Mouse (Mus musculus): ENCODE measurements around the gene 1700061G19Rik. TPM values are rescaled to one million over a fixed set of nuclear protein-coding genes. Genes with fewer than 3 reads are reported as not detected.
"Not testable (repeated sequence)": the region's sequence is repeated elsewhere in the genome, so short reads cannot be mapped to it uniquely, and the experiment has no call there.

1700061G19Rik gene
- total RNA-seq, 2 experiments from 2014 or later = not detected

- DNase-seq = no peak
Measured at GRCm38 (mm10) chr17:56871767-56872166, 3.5 kb upstream of the 1700061G19Rik start.

- DNase-seq = no peak
Measured at GRCm38 (mm10) chr17:56872512-56872911, 2.8 kb upstream of the 1700061G19Rik start.

GRCm38 (mm10) chr17:56874237-56874636, 1.0 kb upstream of the 1700061G19Rik start, which contains the start of gene Acsbg2:
Acsbg2 (minus strand) TSS chr17:56874447.
- no peak for DNase-seq

- no peak for DNase-seq
Measured at GRCm38 (mm10) chr17:56876465-56876864, 1.2 kb downstream of the 1700061G19Rik start.

GRCm38 (mm10) chr17:56876981-56877380, 1.7 kb downstream of the 1700061G19Rik start:
- DNase-seq = no peak

- no peak for DNase-seq
Measured at GRCm38 (mm10) chr17:56877426-56877825, 2.1 kb downstream of the 1700061G19Rik start.

- no peak for DNase-seq
Measured at GRCm38 (mm10) chr17:56883612-56884011, 8.3 kb downstream of the 1700061G19Rik start.

- no peak for DNase-seq
Measured at GRCm38 (mm10) chr17:56884331-56884730, 9.1 kb downstream of the 1700061G19Rik start.

GRCm38 (mm10) chr17:56884809-56885208, 9.5 kb downstream of the 1700061G19Rik start:
- DNase-seq = no peak

GRCm38 (mm10) chr17:56888050-56888449, 12.8 kb downstream of the 1700061G19Rik start:
- no peak for DNase-seq

GRCm38 (mm10) chr17:56890018-56890417, 14.7 kb downstream of the 1700061G19Rik start:
- no peak for DNase-seq

- no peak for DNase-seq
Measured at GRCm38 (mm10) chr17:56895368-56895918, 20.2 kb downstream of the 1700061G19Rik start.

- DNase-seq = no peak
Measured at GRCm38 (mm10) chr17:56896513-56897129, 21.3 kb downstream of the 1700061G19Rik start.

GRCm38 (mm10) chr17:56897630-56898195, 22.4 kb downstream of the 1700061G19Rik start:
- DNase-seq = peak; percentile 54

GRCm38 (mm10) chr17:56902698-56903097, 27.4 kb downstream of the 1700061G19Rik start:
- DNase-seq = no peak

- no peak for DNase-seq
Measured at GRCm38 (mm10) chr17:56906166-56906565, 30.9 kb downstream of the 1700061G19Rik start.

- no peak for DNase-seq
Measured at GRCm38 (mm10) chr17:56907096-56907495, 31.8 kb downstream of the 1700061G19Rik start.

GRCm38 (mm10) chr17:56907887-56908286, 32.6 kb downstream of the 1700061G19Rik start:
- DNase-seq = no peak

GRCm38 (mm10) chr17:56909764-56910163, 34.5 kb downstream of the 1700061G19Rik start:
- not testable (repeated sequence) for DNase-seq

- DNase-seq = no peak
Measured at GRCm38 (mm10) chr17:56913023-56913422, 37.7 kb downstream of the 1700061G19Rik start.

GRCm38 (mm10) chr17:56913444-56913843, 38.2 kb downstream of the 1700061G19Rik start:
- DNase-seq = no peak

- DNase-seq = no peak
Measured at GRCm38 (mm10) chr17:56917166-56917565, 41.9 kb downstream of the 1700061G19Rik start.

- DNase-seq = no peak
Measured at GRCm38 (mm10) chr17:56919725-56920124, 44.4 kb downstream of the 1700061G19Rik start.

- no peak for DNase-seq
Measured at GRCm38 (mm10) chr17:56925998-56926397, 50.7 kb downstream of the 1700061G19Rik start.
